Mouse (Mus musculus) adrenal gland, postnatal 4 days (tissue): Measurements from ENCODE around the gene Tspyl4. TPM values are rescaled to one million over a fixed set of nuclear protein-coding genes. Genes with fewer than 3 reads are reported as not detected.

ENCODE experiments used
- DNase-seq, 2 experiments: peaks; one replicate each; pipeline ENCODE4 v3.0.0; 2021 to 2022; ENCODE audit warnings: low spot score in 2 of 2, mixed read lengths in 2 of 2
- total RNA-seq, 2 experiments: library from RNA; stranded (reverse); gene quantifications; 2 replicates each; pipeline ENCODE4 v1.2.3; 2021

Gene Tspyl4
- total RNA-seq, 2 experiments from 2014 or later, result 24.7 to 29.1 TPM

- no peak for DNase-seq
These were observed 20.0 kb downstream of the Tspyl4 start for GRCm38 (mm10) chr10:34317217-34317606.

- no peak for DNase-seq
These were observed 23.6 kb downstream of the Tspyl4 start for GRCm38 (mm10) chr10:34320809-34321208.

GRCm38 (mm10) chr10:34326701-34327100 lies 29.5 kb downstream of the Tspyl4 start:
- no peak for DNase-seq

GRCm38 (mm10) chr10:34327144-34327543 lies 29.9 kb downstream of the Tspyl4 start:
- DNase-seq, result no peak

- no peak for DNase-seq
These were observed 31.1 kb downstream of the Tspyl4 start for GRCm38 (mm10) chr10:34328310-34328709.

GRCm38 (mm10) chr10:34341014-34341413 lies 43.8 kb downstream of the Tspyl4 start:
- no peak for DNase-seq

GRCm38 (mm10) chr10:34341886-34342285 lies 44.6 kb downstream of the Tspyl4 start:
- no peak for DNase-seq

Other genes starting within 250 kb of the Tspyl4 start
- gene Calhm5, start 200.9 kb upstream of the Tspyl4 start, total RNA-seq, result under 1 TPM; 0.17 to 0.31 TPM
- gene Calhm6, start 169.5 kb upstream of the Tspyl4 start, total RNA-seq, result 1 to 10 TPM; 1.0 to 1.3 TPM
- gene Dse, start 89.7 kb upstream of the Tspyl4 start, total RNA-seq, result 10 to 100 TPM; 15.4 to 17.8 TPM
- 10 to 100 TPM; 61.4 to 65.3 TPM for gene Tspyl1, start 15.3 kb upstream of the Tspyl4 start, total RNA-seq
- under 1 TPM; 0.39 to 0.48 TPM for gene Col10a1, start 92.5 kb downstream of the Tspyl4 start, total RNA-seq
- gene Nt5dc1, start 121.1 kb downstream of the Tspyl4 start, total RNA-seq, result 10 to 100 TPM; 20.6 to 22.4 TPM
- 10 to 100 TPM; 17.0 to 19.0 TPM for gene Frk, start 186.0 kb downstream of the Tspyl4 start, total RNA-seq